Comparison of ENCODE assay signal across 8 mouse cellular contexts in the genomic region with DNA sequence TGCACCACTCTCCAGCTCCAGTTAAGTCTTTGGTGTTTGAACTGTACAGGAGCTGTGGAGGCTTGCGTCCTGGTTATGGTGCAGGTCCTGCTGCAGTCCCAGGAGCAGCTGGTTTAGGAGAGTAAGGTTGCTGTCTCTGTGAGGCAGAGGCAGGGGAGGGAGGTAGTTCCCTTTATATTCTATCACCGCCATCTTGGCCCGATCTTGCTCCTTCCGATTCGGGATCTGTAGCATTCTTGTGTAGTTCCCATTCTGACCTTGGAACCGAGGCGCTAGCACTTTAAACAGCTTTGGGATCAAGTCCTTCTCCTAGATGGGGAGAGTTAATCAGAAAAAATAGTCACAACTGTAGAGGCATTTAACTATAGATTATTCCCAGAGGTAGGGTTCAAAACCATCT. TPM values are rescaled to one million over a fixed set of nuclear protein-coding genes. Genes with fewer than 3 reads are reported as not detected.
DNase-seq lines count a peak whose midpoint lies in the region; ATAC-seq and TF ChIP-seq lines count a peak whose summit lies in the region.

No protein-coding gene starts in this region.

- TF ChIP-seq EP300 in stomach, postnatal 0 days (optimal IDR thresholded peaks at IDR 0.05), result no peak

- no peak for ATAC-seq in neural tube, embryonic 11.5 days (ENCODE audit: insufficient read depth, low FRiP score, low TSS enrichment)
- no peak for ATAC-seq in limb, embryonic 13.5 days (ENCODE audit: low FRiP score, low read depth)
- no peak for ATAC-seq in stomach, postnatal 0 days (ENCODE audit: low FRiP score, low TSS enrichment)
- no peak for ATAC-seq in megakaryocyte-erythroid progenitor cell, adult 5-6 weeks (replicated peaks; ENCODE audit: low FRiP score, low TSS enrichment, poor library complexity, severe bottlenecking)

- peak; percentile 11 for DNase-seq in cerebellum, adult 11 months
- no peak for DNase-seq in cerebellum, postnatal 14 days
- DNase-seq in neural tube, embryonic 11.5 days (ENCODE audit: low spot score), result no peak
- no peak for DNase-seq in neural tube, embryonic 10.5 days (ENCODE audit: extremely low spot score, low spot score)
- no peak for DNase-seq in stomach, postnatal 0 days (ENCODE audit: low spot score)
- DNase-seq in layer of hippocampus, adult 18-20 months (ENCODE audit: low spot score in 2 of 2), result no peak

- H3K4me3 ChIP-seq in neural tube, embryonic 11.5 days (ENCODE audit: low read depth, low read length), result peak overlapping the region; percentile 79
- peak overlapping the region; percentile 83 for H3K4me3 ChIP-seq in limb, embryonic 13.5 days
- H3K4me3 ChIP-seq in stomach, postnatal 0 days (ENCODE audit: low read depth, low read length), result peak overlapping the region; percentile 92

- no peak for TF ChIP-seq CTCF in stomach, postnatal 0 days (IDR thresholded peaks at IDR 0.05; ENCODE audit: low read depth)

- no peaks in the 10 kb centered on the region for H3K27me3 ChIP-seq in neural tube, embryonic 11.5 days (ENCODE audit: control insufficient read depth, insufficient read depth, low read length)
- no peaks in the 10 kb centered on the region for H3K27me3 ChIP-seq in limb, embryonic 13.5 days
- H3K27me3 ChIP-seq in stomach, postnatal 0 days (ENCODE audit: control insufficient read depth, insufficient read depth, low read length), result no peaks in the 10 kb centered on the region

- H3K27ac ChIP-seq in neural tube, embryonic 11.5 days (ENCODE audit: low read depth, low read length), result no peak overlapping the region
- peak overlapping the region; percentile 95; the same call in 1 of the 2 replicates for H3K27ac ChIP-seq in limb, embryonic 13.5 days
- no peak overlapping the region for H3K27ac ChIP-seq in stomach, postnatal 0 days (replicated peaks)

- H3K9ac ChIP-seq in neural tube, embryonic 11.5 days (ENCODE audit: low read length), result peak overlapping the region; percentile 86
- H3K9ac ChIP-seq in limb, embryonic 13.5 days, result peak overlapping the region; percentile 94
- peak overlapping the region; percentile 23; the same call in 1 of the 2 replicates for H3K9ac ChIP-seq in stomach, postnatal 0 days (ENCODE audit: low read length)

- no peaks in the 10 kb centered on the region for H3K9me3 ChIP-seq in neural tube, embryonic 11.5 days (ENCODE audit: control insufficient read depth, low read length)
- peaks cover 4% of the 10 kb centered on the region; the same call in 1 of the 2 replicates for H3K9me3 ChIP-seq in limb, embryonic 13.5 days
- H3K9me3 ChIP-seq in stomach, postnatal 0 days (ENCODE audit: control insufficient read depth, low read length), result no peaks in the 10 kb centered on the region

- 85% methylated on average over 7 of the region's 7 CpGs for WGBS in neural tube, embryonic 11.5 days
- 88% methylated on average over 7 of the region's 7 CpGs for WGBS in limb, embryonic 13.5 days
- WGBS in stomach, postnatal 0 days, result 75% methylated on average over 7 of the region's 7 CpGs

- peak overlapping the region; percentile 74 for H3K4me2 ChIP-seq in neural tube, embryonic 11.5 days (ENCODE audit: low read depth)
- H3K4me2 ChIP-seq in limb, embryonic 13.5 days (replicated peaks), result peak overlapping the region; percentile 73
- peak overlapping the region; percentile 79 for H3K4me2 ChIP-seq in stomach, postnatal 0 days (replicated peaks; ENCODE audit: low read depth)

- H3K4me1 ChIP-seq in neural tube, embryonic 11.5 days (ENCODE audit: control insufficient read depth, insufficient read depth, low read length), result peaks cover 3% of the 10 kb centered on the region; the same call in 1 of the 2 replicates
- peaks cover 11% of the 10 kb centered on the region for H3K4me1 ChIP-seq in limb, embryonic 13.5 days
- 0 out of 2 replicates have a peak, but pooled peaks cover 3% of the 10 kb centered on the region for H3K4me1 ChIP-seq in stomach, postnatal 0 days (replicated peaks; ENCODE audit: control insufficient read depth, insufficient read depth)

- H3K36me3 ChIP-seq in neural tube, embryonic 11.5 days (ENCODE audit: control insufficient read depth, insufficient read depth, low read length), result peaks cover 6% of the 10 kb centered on the region; the same call in 1 of the 2 replicates
- H3K36me3 ChIP-seq in limb, embryonic 13.5 days, result peaks cover 29% of the 10 kb centered on the region
- no peaks in the 10 kb centered on the region for H3K36me3 ChIP-seq in stomach, postnatal 0 days (ENCODE audit: control insufficient read depth, insufficient read depth, low read length)

RNA-seq across cellular contexts. Expression of a gene that starts 1.1 kb away (rescaled TPM):
- polyA plus RNA-seq in neural tube, embryonic 11.5 days (2014; fragmentation: Nextera tagmentation; extraction: Ambion mirVana), result 230 and 268 TPM in 2 replicates
- polyA plus RNA-seq in limb, embryonic 13.5 days (2015; fragmentation: Nextera tagmentation; extraction: Ambion mirVana), result 341 and 356 TPM in 2 replicates
- 320 and 359 TPM in 2 replicates for polyA plus RNA-seq in stomach, postnatal 0 days (2015; fragmentation: Nextera tagmentation; extraction: Ambion mirVana)
- 100 to 1,000 TPM; 104 to 108 TPM for total RNA-seq in layer of hippocampus, adult 18-20 months (2021)
- 144 and 184 TPM in 2 replicates for total RNA-seq in megakaryocyte-erythroid progenitor cell, adult 5-6 weeks (2014; fragmentation: Nextera tagmentation)
- total RNA-seq in megakaryocyte-erythroid progenitor cell, adult 5-6 weeks (2017), result 31.6 and 60.6 TPM in 2 replicates

RNA-seq across cellular contexts. Expression of a gene that starts 22.4 kb away (rescaled TPM):
- polyA plus RNA-seq in neural tube, embryonic 11.5 days (2014; fragmentation: Nextera tagmentation; extraction: Ambion mirVana), result 21.1 and 22.3 TPM in 2 replicates
- 20.5 and 22.2 TPM in 2 replicates for polyA plus RNA-seq in limb, embryonic 13.5 days (2015; fragmentation: Nextera tagmentation; extraction: Ambion mirVana)
- polyA plus RNA-seq in stomach, postnatal 0 days (2015; fragmentation: Nextera tagmentation; extraction: Ambion mirVana), result 2.5 and 2.8 TPM in 2 replicates
- total RNA-seq in layer of hippocampus, adult 18-20 months (2021), result 10 to 100 TPM; 10.9 to 11.8 TPM
- total RNA-seq in megakaryocyte-erythroid progenitor cell, adult 5-6 weeks (2014; fragmentation: Nextera tagmentation), result not detected in 2 replicates
- not detected in 2 replicates for total RNA-seq in megakaryocyte-erythroid progenitor cell, adult 5-6 weeks (2017)

RNA-seq across cellular contexts. Expression of a gene that starts 57.8 kb away (rescaled TPM):
- 47.5 and 54.8 TPM in 2 replicates for polyA plus RNA-seq in neural tube, embryonic 11.5 days (2014; fragmentation: Nextera tagmentation; extraction: Ambion mirVana)
- polyA plus RNA-seq in limb, embryonic 13.5 days (2015; fragmentation: Nextera tagmentation; extraction: Ambion mirVana), result 42.5 and 50.8 TPM in 2 replicates
- polyA plus RNA-seq in stomach, postnatal 0 days (2015; fragmentation: Nextera tagmentation; extraction: Ambion mirVana), result 46.1 and 52.6 TPM in 2 replicates
- total RNA-seq in layer of hippocampus, adult 18-20 months (2021), result 10 to 100 TPM; 59.2 to 65.2 TPM
- 80.7 and 98.6 TPM in 2 replicates for total RNA-seq in megakaryocyte-erythroid progenitor cell, adult 5-6 weeks (2014; fragmentation: Nextera tagmentation)
- total RNA-seq in megakaryocyte-erythroid progenitor cell, adult 5-6 weeks (2017), result 26.8 and 37.9 TPM in 2 replicates

Comparison
In these comparisons a context has a peak if more than half of its experiments do, and no peak if none do; other contexts are left out.
1. H3K9ac ChIP-seq: peak in every context shown above with its lines; median percentile 94 in limb, embryonic 13.5 days; 86 in neural tube, embryonic 11.5 days; 23 in stomach, postnatal 0 days.